8 mouse cellular contexts compared by ENCODE assay signal in genomic region chr11:20038723-20039122, GRCm38 (mm10).
DNase-seq lines count a peak whose midpoint lies in the region; ATAC-seq lines count a peak whose summit lies in the region.

No protein-coding gene starts in this region.

- no peak overlapping the region for H3K27ac ChIP-seq in liver, embryonic 11.5 days (ENCODE audit: low read depth, low read length)

- no peaks in the 10 kb centered on the region for H3K27me3 ChIP-seq in liver, embryonic 11.5 days (replicated peaks; ENCODE audit: control insufficient read depth, insufficient read depth, low read length)

- H3K4me2 ChIP-seq in liver, embryonic 11.5 days: no peak overlapping the region

- H3K9ac ChIP-seq in liver, embryonic 11.5 days (ENCODE audit: low read depth, low read length): no peak overlapping the region

- no peak overlapping the region for H3K4me3 ChIP-seq in liver, embryonic 11.5 days (ENCODE audit: low read depth, low read length)

- DNase-seq in layer of hippocampus, adult 9-11 months: peak; percentile 72
- no peak for DNase-seq in layer of hippocampus, postnatal 25 days (ENCODE audit: extremely low spot score in 1 of 2, low spot score in 1 of 2)
- DNase-seq in cerebellum, postnatal 14 days: peak; percentile 71 to 75
- DNase-seq in left cerebral cortex, adult 18-20 months (ENCODE audit: low spot score in 2 of 2): peak; percentile 61 to 77
- DNase-seq in retina, embryonic 14.5 days (ENCODE audit: low spot score): peak; percentile 40
- DNase-seq in T-cell, adult 2 months (ENCODE audit: low spot score): no peak
- no peak for DNase-seq in adrenal gland, postnatal 4 days (ENCODE audit: low spot score in 2 of 2)
- DNase-seq in liver, embryonic 11.5 days (ENCODE audit: low spot score): no peak

- ATAC-seq in liver, embryonic 11.5 days (replicated peaks; ENCODE audit: low FRiP score): no peak

- WGBS in liver, embryonic 11.5 days: 52% methylated on average over 8 of the region's 8 CpGs

- no peaks in the 10 kb centered on the region for H3K36me3 ChIP-seq in liver, embryonic 11.5 days (ENCODE audit: control insufficient read depth, insufficient read depth, low read length)

- no peaks in the 10 kb centered on the region for H3K9me3 ChIP-seq in liver, embryonic 11.5 days (ENCODE audit: control insufficient read depth, low read length)

- peaks cover 14% of the 10 kb centered on the region for H3K4me1 ChIP-seq in liver, embryonic 11.5 days (replicated peaks; ENCODE audit: control insufficient read depth, insufficient read depth, low read length)

Comparison
In these comparisons a context has a peak if more than half of its experiments do, and no peak if none do; other contexts are left out.
1. DNase-seq: peak in layer of hippocampus, adult 9-11 months (single experiment), cerebellum, postnatal 14 days (2 of 2), left cerebral cortex, adult 18-20 months (2 of 2) and retina, embryonic 14.5 days (single experiment); none in layer of hippocampus, postnatal 25 days (0 of 2), T-cell, adult 2 months (single experiment), adrenal gland, postnatal 4 days (0 of 2) and liver, embryonic 11.5 days (single experiment).